Mouse (Mus musculus) retina, postnatal 7 days (tissue): Measurements from ENCODE around the gene Cep41.

Source experiments
- DNase-seq: peaks from one replicate; pipeline ENCODE4 v3.0.0-alpha.2; 2012; ENCODE audit warnings: low read depth, low spot score

Cep41 gene

GRCm38 (mm10) chr6:30629989-30630388 lies 63.6 kb downstream of the Cep41 start:
- no peak for DNase-seq

- peak; percentile 9 for DNase-seq
Measured at GRCm38 (mm10) chr6:30628152-30628551, 65.4 kb downstream of the Cep41 start.

DNA sequence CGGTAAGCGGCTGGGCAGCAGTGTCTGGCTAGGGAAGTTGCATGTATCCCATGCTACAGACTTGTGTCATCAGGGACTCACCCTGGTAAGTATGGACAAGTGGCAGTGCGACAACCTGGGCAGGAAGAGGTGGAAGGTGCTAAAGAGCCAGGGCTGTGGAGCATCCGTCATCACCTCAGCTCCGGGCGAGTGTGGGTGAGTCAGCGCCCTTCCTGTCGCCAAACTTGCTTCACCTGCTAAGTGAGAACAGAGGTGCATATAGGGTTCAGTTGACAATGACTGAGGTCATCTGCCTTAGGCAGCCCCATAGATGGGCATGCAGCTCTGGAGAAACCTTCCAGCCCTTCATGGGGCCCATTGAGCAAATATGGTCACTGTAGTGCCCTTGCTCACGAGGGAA lies 68.8 kb downstream of the Cep41 start:
- DNase-seq, result no peak

GRCm38 (mm10) chr6:30621986-30622389 lies 71.6 kb downstream of the Cep41 start:
- DNase-seq, result no peak

DNA sequence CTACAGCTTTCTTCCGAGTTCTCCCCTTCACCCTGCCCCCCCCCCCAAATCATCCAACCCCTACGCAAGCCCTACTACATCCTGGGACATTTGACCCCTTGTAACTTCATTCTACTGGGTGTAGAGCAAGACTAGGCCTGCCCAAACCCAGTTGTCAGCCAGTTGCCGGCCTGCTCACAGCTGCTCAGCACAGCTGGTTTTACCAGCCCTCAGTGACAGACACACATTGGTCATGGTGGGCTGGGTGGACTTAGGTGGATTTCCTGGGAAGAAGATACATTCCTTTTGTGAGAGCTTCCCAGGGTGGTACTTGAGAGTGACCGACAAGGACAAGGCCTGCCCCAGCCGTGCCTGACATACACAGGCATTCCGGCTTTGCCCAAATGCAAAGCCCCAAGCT lies 72.6 kb downstream of the Cep41 start:
- no peak for DNase-seq

DNA sequence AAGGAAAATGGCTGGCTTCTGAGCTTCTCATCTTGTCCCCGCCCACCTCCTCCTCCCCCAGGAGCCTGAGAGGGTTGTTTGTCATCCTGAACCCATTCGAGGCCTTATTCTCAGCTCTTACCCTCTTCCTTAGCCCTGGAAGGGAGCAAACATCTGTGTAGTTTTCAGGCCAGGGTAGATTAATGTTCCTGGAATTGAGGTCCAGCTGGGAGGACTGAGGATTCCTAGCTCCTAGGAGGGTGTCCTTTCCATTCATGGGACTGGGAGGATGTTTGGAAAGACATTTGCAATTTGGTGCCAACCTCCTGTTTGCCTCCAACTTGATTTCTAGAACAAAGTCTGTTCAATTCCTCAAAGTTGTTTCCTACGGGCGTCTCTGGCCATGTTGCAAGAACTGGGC lies 73.0 kb downstream of the Cep41 start:
- DNase-seq, result no peak

DNA sequence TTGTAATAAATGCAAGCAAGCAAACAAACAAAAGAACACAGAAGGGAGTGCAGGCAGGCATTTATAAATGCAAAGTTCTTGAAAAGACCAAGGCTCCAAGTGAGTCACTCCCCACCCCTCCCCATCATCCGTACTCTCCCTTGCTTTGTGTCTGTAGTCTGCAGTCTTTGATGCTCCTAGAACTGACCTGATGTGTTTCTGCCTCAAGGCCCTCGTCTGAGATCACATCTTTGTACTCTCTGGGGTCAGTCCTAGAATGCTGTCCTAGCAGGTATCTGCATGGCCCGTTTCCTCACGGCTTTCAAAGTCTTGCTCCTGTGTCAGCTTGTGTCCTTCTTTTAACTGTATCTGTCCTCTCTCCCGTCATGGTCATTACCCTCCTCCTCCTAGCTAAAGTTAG lies 73.9 kb downstream of the Cep41 start:
- no peak for DNase-seq

DNA sequence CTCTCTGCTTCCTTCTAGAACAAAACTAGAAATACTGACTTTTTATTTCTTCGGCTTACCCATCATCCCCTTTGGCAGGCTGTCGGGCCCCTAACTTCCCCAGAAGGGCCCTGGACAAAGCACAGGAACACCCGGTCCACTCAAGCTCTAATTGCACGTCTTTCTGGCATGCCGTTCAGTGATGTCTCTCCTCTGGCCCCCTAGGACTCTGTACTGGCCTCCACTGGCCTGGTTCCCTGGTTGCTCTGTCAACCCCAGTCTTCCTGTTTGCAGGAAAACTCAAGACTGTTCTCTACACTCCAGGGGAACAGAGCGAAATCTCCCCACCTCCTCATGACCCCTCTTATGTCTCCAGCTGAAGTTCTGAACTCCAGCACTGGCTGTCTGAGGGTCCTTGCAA lies 74.8 kb downstream of the Cep41 start:
- DNase-seq, result no peak

DNA sequence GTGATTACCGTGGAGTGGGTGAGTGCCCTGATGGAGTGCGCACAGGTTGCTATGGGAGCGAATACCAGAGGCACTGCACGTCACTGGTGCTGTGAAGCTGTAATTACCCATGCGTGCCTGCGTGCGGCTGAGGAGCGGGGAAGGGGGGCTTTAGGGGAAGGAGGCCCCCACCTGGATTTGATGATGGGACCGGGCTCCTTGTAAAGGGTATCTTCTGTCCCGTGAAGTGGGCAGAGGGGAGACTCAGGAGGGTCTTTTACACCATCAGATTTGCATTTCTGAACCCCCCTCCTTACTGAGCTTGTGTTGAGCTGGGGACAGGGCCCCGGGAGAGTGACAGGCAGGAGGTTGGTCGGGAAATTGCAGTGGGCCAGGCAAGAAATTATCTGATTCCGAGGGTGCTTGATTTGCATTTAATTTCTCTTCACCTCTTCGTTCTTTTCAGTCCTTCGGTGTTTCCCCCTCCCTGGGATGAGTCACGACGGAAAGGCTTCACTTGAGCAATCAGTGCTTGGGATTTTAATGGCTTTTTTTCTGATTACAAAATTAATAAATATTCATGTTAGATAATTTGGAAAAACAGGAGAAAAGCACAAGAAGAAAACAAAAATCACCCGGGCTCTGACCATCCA lies 75.5 kb downstream of the Cep41 start:
- peak; percentile 20 for DNase-seq

DNA sequence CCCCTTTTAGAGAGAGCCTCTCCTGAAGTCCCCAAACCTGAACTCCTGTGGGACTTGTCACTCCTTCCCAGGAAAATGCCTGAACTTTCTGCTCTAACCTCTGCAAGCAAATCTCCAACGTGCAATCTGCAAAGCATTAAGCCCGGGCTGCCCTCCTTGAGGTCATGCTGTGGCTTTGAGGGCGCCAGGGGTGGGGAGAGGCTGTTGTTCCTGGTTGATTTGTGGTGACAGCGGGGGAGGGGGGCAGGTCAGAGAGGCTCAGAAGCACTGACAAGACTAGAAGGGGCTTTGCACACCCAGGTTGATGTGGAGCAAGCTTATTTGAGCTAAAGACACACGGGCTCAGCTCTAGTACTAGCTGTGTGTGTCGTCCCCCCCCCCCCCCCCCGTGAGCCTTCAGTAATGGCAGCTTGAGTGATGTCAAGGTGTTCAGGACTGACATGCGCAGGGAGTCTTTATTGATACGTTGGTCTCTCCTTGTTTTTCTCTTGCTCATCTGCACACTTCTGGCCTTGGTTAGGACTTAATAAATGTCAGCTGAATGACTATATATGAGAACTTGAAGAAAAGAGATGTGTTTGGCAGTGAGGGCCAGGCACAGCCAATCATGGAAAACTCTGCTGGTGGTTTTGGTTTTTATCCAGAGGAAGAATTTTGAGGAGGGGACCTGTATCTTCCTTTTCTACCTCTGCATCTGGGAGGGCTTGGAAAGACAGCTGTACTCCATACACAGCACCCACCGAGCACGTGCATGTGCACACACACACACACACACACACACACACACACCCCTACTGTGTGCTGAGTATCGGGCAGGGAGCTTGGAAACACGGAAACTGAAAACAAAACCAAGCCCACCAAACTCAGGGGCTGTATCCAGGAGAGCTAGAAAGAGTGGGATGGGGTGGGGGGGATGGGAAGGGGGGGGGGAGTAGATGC lies 76.3 kb downstream of the Cep41 start:
- DNase-seq, result peak; percentile 23

DNA sequence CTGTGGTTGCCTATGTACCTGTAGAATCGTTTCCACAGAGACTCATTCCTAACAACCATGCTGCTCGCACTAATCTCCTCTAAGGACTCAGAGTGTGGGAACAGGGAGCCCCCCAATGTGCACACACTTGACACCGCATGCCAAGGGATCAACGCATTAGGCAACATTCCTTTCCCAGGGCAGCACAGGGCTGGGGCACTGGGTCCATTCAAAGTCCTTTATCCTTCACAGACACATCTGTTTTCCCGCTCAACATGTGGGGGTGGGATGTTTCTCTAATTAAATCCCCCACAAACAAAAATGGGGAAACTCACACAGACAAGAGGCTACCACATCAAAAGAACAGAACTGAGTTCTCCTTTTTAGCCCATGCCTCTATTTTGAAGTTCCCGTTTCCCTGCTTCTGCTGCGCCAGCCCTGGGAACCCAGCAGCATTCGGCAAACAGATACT lies 77.0 kb downstream of the Cep41 start:
- no peak for DNase-seq

DNA sequence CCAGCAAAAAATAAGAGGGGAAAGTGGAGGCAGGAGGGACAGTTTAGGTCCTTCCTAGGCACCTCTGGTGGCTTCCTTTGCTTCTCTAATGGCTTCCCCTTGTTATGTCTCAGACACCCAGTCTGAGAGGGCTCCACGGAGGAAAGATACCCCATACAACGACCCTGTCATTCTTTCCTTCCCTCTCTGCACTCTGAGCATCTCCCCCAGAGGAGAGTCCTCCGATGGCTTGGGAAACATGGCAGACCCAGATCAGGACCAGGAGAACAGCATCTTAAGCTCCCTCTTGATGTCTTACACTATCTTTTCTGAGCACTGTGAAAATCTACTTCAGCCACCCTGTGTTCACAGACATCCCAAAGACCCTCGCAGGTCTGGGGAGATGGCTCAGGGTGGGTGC lies 77.8 kb downstream of the Cep41 start:
- DNase-seq, result no peak

GRCm38 (mm10) chr6:30614251-30614650 lies 79.3 kb downstream of the Cep41 start:
- DNase-seq, result no peak

DNA sequence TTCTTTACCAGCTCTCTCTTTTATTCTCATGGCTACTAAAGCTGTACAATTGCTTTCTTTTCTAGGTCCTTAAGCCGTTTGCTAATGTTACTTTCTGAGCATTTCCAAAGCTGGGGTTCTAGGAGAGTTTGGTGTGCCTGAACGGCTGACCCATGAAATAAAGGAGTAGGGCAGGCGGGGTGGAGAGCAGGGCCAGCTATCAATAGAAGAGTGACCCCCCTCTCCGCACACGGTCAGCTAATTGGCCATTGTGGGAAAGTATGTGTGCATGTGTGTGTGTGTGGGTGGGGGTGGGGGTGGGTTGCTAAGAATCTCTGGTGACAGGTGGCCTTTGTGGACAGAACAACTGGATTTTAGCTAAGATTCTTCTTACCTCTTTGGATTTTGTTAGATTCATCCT lies 82.3 kb downstream of the Cep41 start:
- DNase-seq, result no peak

DNA sequence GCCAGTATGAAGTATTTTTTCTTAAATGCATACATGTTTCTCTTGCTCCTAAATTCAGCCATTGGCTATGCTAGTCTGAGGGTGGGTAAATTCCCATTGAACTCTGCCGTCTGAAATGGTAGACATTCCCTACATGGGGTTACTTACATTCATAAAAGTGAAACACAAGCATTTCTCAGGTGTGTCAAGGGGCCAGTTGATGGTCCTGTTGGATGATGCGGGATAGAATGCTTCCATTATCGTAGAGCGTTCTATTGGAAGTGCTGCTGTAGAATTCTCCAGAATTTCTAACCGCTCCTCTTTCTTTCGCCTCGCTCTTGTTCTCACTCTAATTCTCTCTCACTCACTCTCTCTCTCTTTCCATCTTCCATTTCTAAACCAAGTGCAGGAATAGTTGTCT lies 82.8 kb downstream of the Cep41 start, which contains the start of gene Cpa5:
Cpa5 (plus strand) TSS at position 301 of the 400 bp plus-strand sequence.
- no peak for DNase-seq

- no peak for DNase-seq
Measured at GRCm38 (mm10) chr6:30605672-30606071, 87.9 kb downstream of the Cep41 start.

GRCm38 (mm10) chr6:30605111-30605510 lies 88.4 kb downstream of the Cep41 start:
- DNase-seq, result no peak

DNA sequence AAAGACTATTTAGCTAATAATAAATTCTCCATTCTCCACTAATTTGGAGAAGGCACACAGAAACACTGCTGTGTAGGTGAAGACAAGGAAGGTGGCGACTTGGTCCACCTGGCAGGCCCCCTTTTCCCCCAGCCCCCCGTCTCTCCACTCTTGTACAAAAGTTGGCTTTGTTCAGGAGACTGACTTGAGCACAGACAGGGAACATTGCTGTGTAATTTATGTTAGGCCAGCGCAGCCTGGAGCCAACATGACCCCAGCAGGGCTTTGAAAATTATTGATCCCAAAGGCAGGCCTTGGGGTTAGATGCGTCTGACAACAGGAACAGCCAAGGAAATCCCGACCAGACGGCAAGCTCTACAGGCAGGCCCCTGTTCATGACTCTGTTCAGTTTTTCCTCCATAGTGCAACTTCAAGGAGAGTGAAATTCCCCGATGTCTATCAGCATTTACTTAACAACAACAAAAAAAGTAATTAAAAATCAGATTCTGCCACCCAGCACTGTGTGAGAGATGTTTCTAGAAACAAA lies 89.1 kb downstream of the Cep41 start:
- DNase-seq, result no peak
